Comparison of ENCODE assay signal across 22 mouse cellular contexts in the genomic region with DNA sequence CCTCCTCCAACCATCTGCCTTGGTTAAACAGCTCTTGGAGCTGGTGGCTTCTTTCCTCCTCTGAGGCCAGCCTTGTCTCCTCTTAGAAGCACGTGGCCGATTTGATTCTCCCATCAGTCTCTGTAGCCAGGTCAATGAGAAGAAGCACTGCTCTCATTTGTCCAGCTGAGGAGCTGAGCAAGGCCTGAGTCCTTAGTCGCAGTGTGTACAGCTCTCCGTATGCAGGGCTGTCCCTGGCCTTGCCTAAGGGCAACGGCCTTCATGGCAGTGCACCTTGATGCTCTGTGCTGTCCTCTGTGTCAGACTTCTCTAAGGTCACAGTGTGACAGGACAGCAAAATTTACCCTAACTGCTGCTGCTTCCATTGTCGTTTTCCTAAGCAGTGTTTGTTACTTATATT.
"Had no signal": no experiment of that assay in that cellular context is flagged by ENCODE, and none has a peak within 500 bp of the region (broad histone marks: within the 10 kb centered on the region; RNA-seq: fewer than 3 reads in every experiment).

No protein-coding gene starts in this region.

- DNase-seq: kidney, adult 9 months; kidney, postnatal 14 days; kidney, postnatal 4 days; left cerebral cortex, postnatal 4 days; lung, adult 18-20 months; lung, postnatal 10 days; lung, postnatal 36 days; retina, postnatal 1 day; right cerebral cortex, postnatal 25 days; spleen, adult 18-20 months; thymus, adult 18-20 months; thymus, postnatal 36 days had no signal

- H3K9ac ChIP-seq: limb, embryonic 12.5 days; limb, embryonic 15.5 days; liver, embryonic 14.5 days; lung, embryonic 15.5 days; midbrain, embryonic 13.5 days; neural tube, embryonic 13.5 days had no signal

- H3K27ac ChIP-seq: limb, embryonic 12.5 days; limb, embryonic 15.5 days; liver, embryonic 14.5 days; lung, embryonic 15.5 days; midbrain, embryonic 10.5 days; midbrain, embryonic 13.5 days; neural tube, embryonic 13.5 days had no signal

- H3K4me3 ChIP-seq: limb, embryonic 12.5 days; limb, embryonic 15.5 days; lung, embryonic 15.5 days; megakaryocyte, embryonic 14.5 days; midbrain, embryonic 10.5 days; midbrain, embryonic 13.5 days; myocyte; neural tube, embryonic 13.5 days had no signal

- H3K4me1 ChIP-seq: limb, embryonic 12.5 days; limb, embryonic 15.5 days; lung, embryonic 15.5 days; midbrain, embryonic 10.5 days had no signal

- ATAC-seq: midbrain, embryonic 13.5 days; midbrain, embryonic 16.5 days had no signal

- H3K9me3 ChIP-seq: limb, embryonic 12.5 days; limb, embryonic 15.5 days; lung, embryonic 15.5 days; megakaryocyte, embryonic 14.5 days; midbrain, embryonic 10.5 days; midbrain, embryonic 13.5 days; neural tube, embryonic 13.5 days had no signal

- H3K4me2 ChIP-seq: limb, embryonic 12.5 days; limb, embryonic 15.5 days; lung, embryonic 15.5 days; midbrain, embryonic 13.5 days; neural tube, embryonic 13.5 days had no signal

- H3K27me3 ChIP-seq: limb, embryonic 12.5 days; limb, embryonic 15.5 days; lung, embryonic 15.5 days; megakaryocyte, embryonic 14.5 days; midbrain, embryonic 13.5 days; neural tube, embryonic 13.5 days had no signal
